Mouse (Mus musculus) ES-E14 (cell line): ENCODE measurements at regions not wholly inside any gene's neighbourhood (a gene's known extent, or its start where the extent isn't known, plus 50 kb on each side); places are given as distances from the start of the nearest gene placed in this dataset.

Experiments
- CHD2 ChIP-seq: IDR thresholded peaks from 2 replicates; pipeline ENCODE4 v1.6.1; 2014; ENCODE audit warnings: mild to moderate bottlenecking, low read depth, low read length, inconsistent platforms
- MAFK ChIP-seq: IDR thresholded peaks from 2 replicates; pipeline ENCODE4 v1.6.1; 2014; ENCODE audit warnings: mild to moderate bottlenecking, low read depth, low read length, inconsistent platforms; ENCODE audit not compliant: insufficient read depth
- ZC3H11A ChIP-seq: IDR thresholded peaks from 2 replicates; pipeline ENCODE4 v1.6.1; 2012; ENCODE audit warnings: low read depth, mild to moderate bottlenecking, inconsistent platforms, low read length, borderline replicate concordance
- ZNF384 ChIP-seq: IDR thresholded peaks from 2 replicates; pipeline ENCODE4 v1.6.1; 2012; ENCODE audit warnings: low read depth, low read length, inconsistent platforms

GRCm38 (mm10) chr15:85647593-85647992, 65.3 kb upstream of the Wnt7b start:
- TF ChIP-seq CHD2 (no peak), ZNF384 (no peak), MAFK (no peak), ZC3H11A (no peak)
